Mouse (Mus musculus) heart, embryonic 15.5 days (tissue): ENCODE results near the gene Tmc8. TPM values are rescaled to one million over a fixed set of nuclear protein-coding genes. Genes with fewer than 3 reads are reported as not detected.
"Not testable (repeated sequence)": the region's sequence is repeated elsewhere in the genome, so short reads cannot be mapped to it uniquely, and the experiment has no call there.

Experiments used
- ATAC-seq: fragments of 200-750 bp; cut with Nextera tagmentation; replicated peaks from 2 replicates; pipeline ENCODE4 v1.8.0; 2017; ENCODE audit warnings: low read depth, moderate TSS enrichment; ENCODE audit not compliant: insufficient number of reproducible peaks, insufficient read depth, low FRiP score
- H3K27ac ChIP-seq: fragments of 300-500 bp; sonication (generic); 2 replicates; pipeline ENCODE4 v1.5.1; 2015; ENCODE audit warnings: mild to moderate bottlenecking, inconsistent platforms
- H3K27me3 ChIP-seq: fragments of 300-500 bp; sonication (generic); 2 replicates; pipeline ENCODE4 v1.6.1; 2015; ENCODE audit warnings: inconsistent platforms
- H3K36me3 ChIP-seq: fragments of 300-500 bp; sonication (generic); 2 replicates; pipeline ENCODE4 v1.6.1; 2015; ENCODE audit warnings: mild to moderate bottlenecking, inconsistent platforms
- H3K4me1 ChIP-seq: fragments of 300-500 bp; sonication (generic); replicated peaks from 2 replicates; pipeline ENCODE4 v1.6.1; 2015; ENCODE audit warnings: inconsistent platforms
- H3K4me2 ChIP-seq: fragments of 300-500 bp; sonication (generic); 2 replicates; pipeline ENCODE4 v1.6.1; 2015; ENCODE audit warnings: inconsistent platforms, mild to moderate bottlenecking, moderate library complexity
- H3K4me3 ChIP-seq: fragments of 300-500 bp; sonication (generic); 2 replicates; pipeline ENCODE4 v1.5.1; 2015; ENCODE audit warnings: mild to moderate bottlenecking, inconsistent platforms
- H3K9ac ChIP-seq: fragments of 300-500 bp; sonication (generic); 2 replicates; pipeline ENCODE4 v1.6.1; 2015; ENCODE audit warnings: mild to moderate bottlenecking, inconsistent platforms
- H3K9me3 ChIP-seq: fragments of 300-500 bp; sonication (generic); replicated peaks from 2 replicates; pipeline ENCODE4 v1.6.1; 2016; ENCODE audit warnings: inconsistent platforms
- WGBS: fragments of 180-500 bp; shearing (Covaris S2); methylation state at CpG from one replicate; pipeline ENCODE4 v1.1.7; 2015; ENCODE audit warnings: mixed read lengths; 5-methylcytosine and 5-hydroxymethylcytosine counted together
- polyA plus RNA-seq: library from polyadenylated mRNA; unstranded; fragments of >200 nt; fragmentation: Nextera tagmentation; extraction: Ambion mirVana; gene quantifications from 2 replicates; pipeline ENCODE4 v1.2.1, GENCODE M21; 2015

The Tmc8 gene
- polyA plus RNA-seq, 1 experiment from 2014 or later, result 2.7 TPM

DNA sequence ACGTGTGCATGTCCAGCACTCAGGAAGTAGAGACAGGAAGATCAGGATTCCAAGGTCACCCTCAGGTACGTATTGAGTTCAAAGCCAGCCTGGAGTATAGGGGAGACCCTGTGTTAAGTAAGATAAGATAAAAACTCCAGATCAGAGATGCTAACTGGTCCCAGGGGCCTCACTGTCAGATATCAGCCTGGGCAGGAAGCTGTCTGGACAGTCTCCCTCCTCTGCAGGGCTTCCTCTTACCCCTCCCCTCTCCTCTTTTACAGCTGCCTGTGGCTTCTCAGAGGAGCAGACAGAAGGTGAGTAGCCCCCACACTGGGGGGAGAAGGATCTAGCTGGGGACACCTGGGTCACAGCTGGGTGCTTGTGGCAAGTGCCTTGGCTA, 16.3 kb downstream of the Tmc8 start:
- Histone ChIP-seq H3K4me3 (no peak overlapping the region), H3K4me2 (no peak overlapping the region), H3K4me1 (peaks cover 20% of the 10 kb centered on the region), H3K9me3 (no peaks in the 10 kb centered on the region), H3K9ac (no peak overlapping the region), H3K36me3 (no peaks in the 10 kb centered on the region), H3K27ac (no peak overlapping the region), H3K27me3 (no peaks in the 10 kb centered on the region)
- WGBS, result 20% methylated on average over 2 of the region's 2 CpGs
- no peak for ATAC-seq

DNA sequence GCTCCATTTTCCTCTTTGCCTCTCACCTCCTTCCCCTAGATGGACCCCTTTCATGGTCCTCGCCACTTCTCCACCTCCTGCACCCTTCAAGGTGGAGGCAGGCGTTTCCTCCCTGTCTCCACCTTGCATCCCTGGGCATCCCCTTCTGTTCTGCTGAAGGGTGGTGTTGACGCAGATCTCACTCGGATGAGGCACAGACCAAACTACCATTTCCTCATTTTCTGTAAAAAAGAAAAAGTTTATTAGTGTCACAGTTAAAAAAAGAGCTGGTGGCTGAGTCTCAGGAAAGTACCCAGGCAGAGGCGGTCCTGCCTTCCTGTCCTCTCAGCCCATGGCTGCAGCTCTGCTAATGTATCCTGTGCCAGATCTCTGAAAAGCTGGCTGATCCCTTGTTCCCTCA, 17.3 kb downstream of the Tmc8 start:
- no peak overlapping the region for H3K4me3 ChIP-seq
- 50% methylated on average over 5 of the region's 5 CpGs for WGBS
- H3K4me1 ChIP-seq, result peaks cover 17% of the 10 kb centered on the region
- no peak for ATAC-seq
- H3K36me3 ChIP-seq, result no peaks in the 10 kb centered on the region
- no peaks in the 10 kb centered on the region for H3K27me3 ChIP-seq
- no peak overlapping the region; the same call in 1 of the 2 replicates for H3K9ac ChIP-seq
- H3K4me2 ChIP-seq, result no peak overlapping the region; the same call in 1 of the 2 replicates
- H3K27ac ChIP-seq, result no peak overlapping the region
- H3K9me3 ChIP-seq, result no peaks in the 10 kb centered on the region

DNA sequence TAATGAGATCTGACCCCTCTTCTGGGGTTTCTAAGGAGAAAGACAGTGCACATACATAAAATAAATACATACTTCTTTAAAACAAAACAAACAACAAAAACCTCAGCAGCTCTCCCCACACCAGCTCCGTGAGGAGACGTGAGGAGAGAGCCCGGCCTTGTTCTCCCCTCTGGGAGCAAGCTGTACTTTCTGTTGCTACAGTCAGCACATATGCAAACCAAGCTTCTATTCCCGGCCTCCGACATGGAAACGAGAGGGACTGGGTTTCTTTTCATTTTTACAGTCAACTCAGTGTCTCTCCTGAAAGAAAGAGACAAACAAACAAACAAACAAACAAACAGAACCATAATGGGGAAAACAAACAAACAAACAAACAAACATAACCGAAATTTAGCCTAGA, 18.2 kb downstream of the Tmc8 start:
- no peaks in the 10 kb centered on the region for H3K36me3 ChIP-seq
- H3K27me3 ChIP-seq, result no peaks in the 10 kb centered on the region
- H3K4me1 ChIP-seq, result peaks cover 17% of the 10 kb centered on the region
- H3K9ac ChIP-seq, result no peak overlapping the region
- no peak overlapping the region for H3K27ac ChIP-seq
- H3K4me2 ChIP-seq, result no peak overlapping the region
- H3K4me3 ChIP-seq, result no peak overlapping the region
- WGBS, result 86% methylated on average over 7 of the region's 7 CpGs
- ATAC-seq, result no peak
- H3K9me3 ChIP-seq, result no peaks in the 10 kb centered on the region

DNA sequence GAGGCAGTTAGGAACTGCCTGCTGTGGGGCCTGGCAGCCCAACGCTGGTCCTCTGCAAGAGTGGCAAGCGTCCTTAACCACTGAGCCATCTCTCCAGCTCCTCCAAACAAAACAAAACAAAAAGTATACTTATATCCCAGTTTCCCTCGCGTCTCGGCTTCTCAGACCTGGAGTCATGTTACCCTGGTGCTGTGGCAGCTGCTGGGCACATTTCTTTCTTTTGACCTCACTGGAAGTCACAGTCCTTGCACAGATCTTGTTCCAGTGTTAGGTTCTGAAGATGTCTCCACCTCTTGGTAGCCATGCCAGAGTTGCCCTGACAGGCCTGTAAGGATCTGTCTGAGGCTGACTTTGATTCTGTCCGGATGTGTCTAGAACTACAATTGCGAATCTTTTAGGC, 19.8 kb downstream of the Tmc8 start:
- no peak overlapping the region for H3K27ac ChIP-seq
- 68% methylated on average over 7 of the region's 7 CpGs for WGBS
- peaks cover 17% of the 10 kb centered on the region for H3K4me1 ChIP-seq

DNA sequence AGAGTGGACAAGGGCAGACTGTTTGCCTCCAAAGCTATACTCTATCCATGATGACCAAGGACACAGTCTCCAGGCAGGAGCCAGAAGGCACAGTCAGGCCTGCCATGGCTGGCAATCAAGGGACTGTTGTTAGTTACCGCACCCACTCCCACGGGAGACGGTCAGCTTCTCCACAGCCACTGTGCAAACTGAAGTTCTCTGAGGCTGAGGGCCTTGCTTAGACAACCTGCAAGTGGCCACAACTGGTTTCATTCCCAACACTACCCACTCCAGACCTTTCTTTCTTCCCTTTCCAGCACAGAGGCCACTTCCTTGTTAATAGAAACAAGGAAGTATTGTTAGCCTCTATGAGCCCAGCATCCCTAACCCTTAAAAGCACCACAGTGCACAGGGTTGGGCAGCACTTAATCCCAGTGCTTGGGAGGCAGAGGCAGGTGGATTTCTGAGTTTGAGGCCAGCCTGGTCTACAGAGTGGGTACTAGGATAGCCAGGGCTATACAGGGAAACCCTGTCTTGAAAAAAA, 21.4 kb downstream of the Tmc8 start:
- Histone ChIP-seq H3K9ac (no peak overlapping the region), H3K9me3 (no peaks in the 10 kb centered on the region), H3K36me3 (no peaks in the 10 kb centered on the region), H3K27me3 (no peaks in the 10 kb centered on the region), H3K4me1 (peaks cover 10% of the 10 kb centered on the region), H3K4me2 (no peak overlapping the region), H3K4me3 (no peak overlapping the region), H3K27ac (no peak overlapping the region)
- no peak for ATAC-seq
- 88% methylated on average over 3 of the region's 3 CpGs for WGBS

More for the DNA sequence above, 19.8 kb downstream of the Tmc8 start:
- Histone ChIP-seq H3K4me2 (no peak overlapping the region), H3K9ac (no peak overlapping the region), H3K27me3 (no peaks in the 10 kb centered on the region), H3K9me3 (no peaks in the 10 kb centered on the region), H3K36me3 (no peaks in the 10 kb centered on the region), H3K4me3 (no peak overlapping the region)
- ATAC-seq, result no peak

- Histone ChIP-seq H3K9ac (no peak overlapping the region), H3K36me3 (no peaks in the 10 kb centered on the region), H3K4me2 (no peak overlapping the region), H3K4me3 (no peak overlapping the region), H3K4me1 (peaks cover 23% of the 10 kb centered on the region), H3K9me3 (no peaks in the 10 kb centered on the region), H3K27ac (no peak overlapping the region), H3K27me3 (no peaks in the 10 kb centered on the region)
- WGBS, result 93% methylated on average over 6 of the region's 6 CpGs
- no peak for ATAC-seq
These were observed 24.9 kb downstream of the Tmc8 start for GRCm38 (mm10) chr11:117806781-117807180.

DNA sequence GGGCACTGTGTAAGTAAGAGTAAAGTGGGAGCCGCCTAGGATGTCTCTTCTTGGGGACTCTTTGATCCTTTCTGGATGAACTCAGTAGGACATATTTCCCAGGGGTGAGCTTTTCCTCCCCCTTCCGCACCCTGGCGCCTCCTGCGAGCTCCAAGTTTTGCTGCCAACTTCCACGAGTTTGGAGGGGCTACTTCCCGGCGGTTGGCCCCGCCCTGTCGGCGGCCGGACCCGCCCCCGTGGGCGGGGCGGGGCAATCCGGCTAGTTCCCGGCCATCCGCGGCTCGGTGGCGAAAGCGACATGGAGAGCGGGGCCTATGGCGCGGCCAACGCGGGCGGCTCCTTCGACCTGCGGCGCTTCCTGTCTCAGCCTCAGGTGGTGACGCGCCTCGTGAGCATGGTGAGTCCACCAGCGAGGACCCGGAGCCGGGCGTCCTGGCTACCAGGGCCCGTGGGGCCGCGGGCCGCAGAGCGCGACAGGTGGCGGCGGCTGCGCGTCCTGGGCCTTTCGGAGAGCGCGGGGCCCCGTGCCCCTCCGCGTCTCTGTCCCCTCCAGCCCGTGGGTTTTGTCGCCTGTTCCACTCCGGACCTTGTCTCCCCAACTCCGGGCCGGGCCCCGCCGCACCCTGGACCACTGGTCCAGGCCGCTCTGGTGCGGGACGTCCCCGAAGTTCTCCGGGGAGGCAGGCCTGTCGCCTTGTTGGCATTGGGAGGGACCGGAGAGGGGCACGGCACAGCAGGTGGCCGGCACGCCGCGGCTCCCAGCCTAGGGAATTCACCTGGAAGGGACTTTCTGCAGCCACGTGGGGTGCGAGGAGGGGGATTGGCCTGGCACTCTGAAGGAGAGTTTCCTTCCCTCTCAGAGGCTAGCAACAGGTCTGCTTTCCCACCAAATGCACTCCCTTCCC, 27.8 kb downstream of the Tmc8 start, which contains the start of the genes Gm20708 and Syngr2:
Gm20708 (plus strand) TSS at position 262 of the 905 bp plus-strand sequence.
Syngr2 (plus strand) TSS at position 262 of the 905 bp plus-strand sequence.
- peak within 1 kb of the TSS; percentile 81 for H3K27ac ChIP-seq
- H3K36me3 ChIP-seq, result peaks cover 25% of the 10 kb centered on the region
- peaks cover 33% of the 10 kb centered on the region for H3K4me1 ChIP-seq
- H3K4me2 ChIP-seq, result peak within 1 kb of the TSS; percentile 98
- no peaks in the 10 kb centered on the region for H3K9me3 ChIP-seq
- peak within 1 kb of the TSS; percentile 72 for H3K4me3 ChIP-seq
- H3K27me3 ChIP-seq, result no peaks in the 10 kb centered on the region
- 0% methylated on average over 75 of the region's 75 CpGs for WGBS
- ATAC-seq, result peak; percentile 81
- peak within 1 kb of the TSS; percentile 79 for H3K9ac ChIP-seq

- Histone ChIP-seq H3K4me3 (peak overlapping the region; percentile 72), H3K9ac (peak overlapping the region; percentile 79), H3K27me3 (no peaks in the 10 kb centered on the region), H3K4me1 (peaks cover 42% of the 10 kb centered on the region), H3K9me3 (no peaks in the 10 kb centered on the region), H3K36me3 (peaks cover 31% of the 10 kb centered on the region), H3K27ac (peak overlapping the region; percentile 81), H3K4me2 (peak overlapping the region; percentile 98)
- ATAC-seq, result peak; percentile 74
- under 1% methylated on average over 21 of the region's 21 CpGs for WGBS
These were observed 28.6 kb downstream of the Tmc8 start for GRCm38 (mm10) chr11:117810401-117811046.

- peaks cover 58% of the 10 kb centered on the region for H3K36me3 ChIP-seq
- no peak overlapping the region for H3K4me2 ChIP-seq
- no peaks in the 10 kb centered on the region for H3K9me3 ChIP-seq
- H3K27me3 ChIP-seq, result no peaks in the 10 kb centered on the region
- 58% methylated on average over 5 of the region's 5 CpGs for WGBS
- no peak overlapping the region for H3K9ac ChIP-seq
- no peak for ATAC-seq
- H3K4me3 ChIP-seq, result no peak overlapping the region
- peaks cover 57% of the 10 kb centered on the region for H3K4me1 ChIP-seq
- H3K27ac ChIP-seq, result peak overlapping the region; percentile 42; the same call in 1 of the 2 replicates
These were observed 32.0 kb downstream of the Tmc8 start for GRCm38 (mm10) chr11:117813867-117814266.

DNA sequence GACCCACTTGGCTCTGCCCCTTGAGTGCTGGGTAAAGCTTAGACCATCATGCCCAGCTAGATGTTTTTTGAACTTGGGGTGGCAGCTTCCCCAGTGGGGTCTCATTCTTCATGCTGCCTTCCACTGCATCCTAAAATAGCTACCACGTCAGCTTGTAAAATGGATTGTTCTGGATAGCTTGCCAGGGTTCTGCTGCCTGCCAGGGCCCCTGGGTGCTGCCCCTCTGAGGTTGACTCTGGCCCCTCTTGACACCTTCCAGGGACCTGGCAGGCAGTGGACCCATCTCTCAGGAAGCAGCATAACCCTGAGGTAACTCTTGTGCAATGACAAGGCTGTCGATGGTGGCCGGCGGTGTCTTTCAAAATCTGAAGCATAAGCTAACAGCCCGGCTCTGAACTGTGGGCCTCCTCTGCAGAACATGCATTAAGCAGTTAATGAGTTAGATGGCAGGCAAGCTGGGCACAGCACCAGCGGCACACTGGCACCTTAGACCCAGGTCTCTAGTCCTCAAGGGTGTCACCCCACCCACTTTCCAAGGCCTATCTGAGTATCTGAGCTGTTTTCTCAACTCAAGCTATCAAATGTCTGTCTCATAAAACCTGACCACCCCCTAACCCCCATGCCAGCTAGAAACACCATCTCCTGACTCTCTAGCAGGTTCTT, 33.0 kb downstream of the Tmc8 start:
- no peak for ATAC-seq
- peaks cover 58% of the 10 kb centered on the region for H3K36me3 ChIP-seq
- H3K27me3 ChIP-seq, result no peaks in the 10 kb centered on the region
- H3K4me2 ChIP-seq, result no peak overlapping the region
- no peak overlapping the region for H3K4me3 ChIP-seq
- peaks cover 60% of the 10 kb centered on the region for H3K4me1 ChIP-seq
- H3K27ac ChIP-seq, result peak overlapping the region; percentile 42
- H3K9ac ChIP-seq, result 0 out of 2 replicates have a peak overlapping the region, but pooled peaks have one; percentile 0
- 74% methylated on average over 6 of the region's 6 CpGs for WGBS
- H3K9me3 ChIP-seq, result no peaks in the 10 kb centered on the region

- not testable (repeated sequence) for H3K9ac ChIP-seq, H3K27ac ChIP-seq, H3K27me3 ChIP-seq, H3K9me3 ChIP-seq, H3K4me3 ChIP-seq, H3K4me2 ChIP-seq, ATAC-seq
- peaks cover 66% of the 10 kb centered on the region for H3K36me3 ChIP-seq
- H3K4me1 ChIP-seq, result peaks cover 58% of the 10 kb centered on the region
- WGBS, result 76% methylated on average over 9 of the region's 9 CpGs
These were observed 34.0 kb downstream of the Tmc8 start for GRCm38 (mm10) chr11:117815850-117816249.
